Mouse (Mus musculus) embryonic facial prominence, embryonic 13.5 days (tissue): ENCODE measurements at regions not wholly inside any gene's neighbourhood (a gene's known extent, or its start where the extent isn't known, plus 50 kb on each side); places are given as distances from the start of the nearest gene placed in this dataset.
"Not testable (repeated sequence)": the region's sequence is repeated elsewhere in the genome, so short reads cannot be mapped to it uniquely, and the experiment has no call there.

Source experiments
- ATAC-seq: fragments of 200-750 bp; cut with Nextera tagmentation; 2 replicates; pipeline ENCODE4 v1.8.0; 2017; ENCODE audit warnings: low read depth; ENCODE audit not compliant: insufficient number of reproducible peaks, insufficient read depth, low FRiP score, low TSS enrichment
- H3K27ac ChIP-seq: fragments of 300-500 bp; sonication (generic); 2 replicates; pipeline ENCODE4 v1.5.1; 2015; ENCODE audit warnings: moderate library complexity, mild to moderate bottlenecking, inconsistent platforms
- H3K27me3 ChIP-seq: fragments of 300-500 bp; sonication (generic); 2 replicates; pipeline ENCODE4 v1.6.1; 2015; ENCODE audit warnings: mild to moderate bottlenecking, inconsistent platforms
- H3K36me3 ChIP-seq: fragments of 300-500 bp; sonication (generic); 2 replicates; pipeline ENCODE4 v1.6.1; 2015; ENCODE audit warnings: mild to moderate bottlenecking, inconsistent platforms
- H3K4me1 ChIP-seq: fragments of 300-500 bp; sonication (generic); 2 replicates; pipeline ENCODE4 v1.6.1; 2015; ENCODE audit warnings: inconsistent platforms
- H3K4me2 ChIP-seq: fragments of 300-500 bp; sonication (generic); 2 replicates; pipeline ENCODE4 v1.6.1; 2015; ENCODE audit warnings: moderate library complexity, mild to moderate bottlenecking, inconsistent platforms
- H3K4me3 ChIP-seq: fragments of 300-500 bp; sonication (generic); 2 replicates; pipeline ENCODE4 v1.5.1; 2015; ENCODE audit warnings: mild to moderate bottlenecking, inconsistent platforms
- H3K9ac ChIP-seq: fragments of 300-500 bp; sonication (generic); 2 replicates; pipeline ENCODE4 v1.6.1; 2015; ENCODE audit warnings: mild to moderate bottlenecking, inconsistent platforms
- H3K9me3 ChIP-seq: fragments of 300-500 bp; sonication (generic); 2 replicates; pipeline ENCODE4 v1.6.1; 2016; ENCODE audit warnings: inconsistent platforms
- WGBS: fragments of 180-500 bp; shearing (Covaris S2); methylation state at CpG from one replicate; pipeline ENCODE4 v1.1.7; 2015; ENCODE audit warnings: mixed read lengths; 5-methylcytosine and 5-hydroxymethylcytosine counted together

- Histone ChIP-seq H3K36me3 (no peaks in the 10 kb centered on the region), H3K27me3 (no peaks in the 10 kb centered on the region), H3K4me3 (no peak overlapping the region), H3K4me2 (no peak overlapping the region), H3K4me1 (no peaks in the 10 kb centered on the region), H3K9me3 (no peaks in the 10 kb centered on the region), H3K27ac (no peak overlapping the region), H3K9ac (no peak overlapping the region)
- ATAC-seq, result no peak
- WGBS, result 29% methylated on average over 3 of the region's 3 CpGs
These were observed 251.9 kb upstream of the 1700008P02Rik start for GRCm38 (mm10) chr3:6872170-6872569.

GRCm38 (mm10) chr3:6871752-6872151 is 251.5 kb upstream of the 1700008P02Rik start:
- no peak overlapping the region for H3K4me3 ChIP-seq
- H3K9me3 ChIP-seq, result no peaks in the 10 kb centered on the region
- H3K4me1 ChIP-seq, result no peaks in the 10 kb centered on the region
- no peak overlapping the region for H3K9ac ChIP-seq
- no peaks in the 10 kb centered on the region for H3K27me3 ChIP-seq
- no peak overlapping the region for H3K27ac ChIP-seq
- ATAC-seq, result no peak
- no peak overlapping the region for H3K4me2 ChIP-seq
- no peaks in the 10 kb centered on the region for H3K36me3 ChIP-seq
- 31% methylated on average over 2 of the region's 2 CpGs for WGBS

- Histone ChIP-seq H3K9ac (no peak overlapping the region), H3K27ac (no peak overlapping the region), H3K4me2 (no peak overlapping the region), H3K27me3 (no peaks in the 10 kb centered on the region), H3K4me1 (no peaks in the 10 kb centered on the region), H3K4me3 (no peak overlapping the region), H3K36me3 (no peaks in the 10 kb centered on the region), H3K9me3 (no peaks in the 10 kb centered on the region)
- ATAC-seq, result no peak
These were observed 245.9 kb upstream of the 1700008P02Rik start for GRCm38 (mm10) chr3:6866148-6866483.

GRCm38 (mm10) chr3:6865462-6866147 is 245.4 kb upstream of the 1700008P02Rik start:
- Histone ChIP-seq H3K4me3 (no peak overlapping the region), H3K27ac (no peak overlapping the region), H3K4me2 (no peak overlapping the region), H3K27me3 (no peaks in the 10 kb centered on the region), H3K9ac (no peak overlapping the region), H3K4me1 (no peaks in the 10 kb centered on the region), H3K36me3 (no peaks in the 10 kb centered on the region), H3K9me3 (no peaks in the 10 kb centered on the region)
- 69% methylated on average over 3 of the region's 3 CpGs for WGBS
- no peak for ATAC-seq

- H3K36me3 ChIP-seq, result no peaks in the 10 kb centered on the region
- no peak overlapping the region for H3K27ac ChIP-seq
- H3K4me2 ChIP-seq, result no peak overlapping the region
- 83% methylated on average over 2 of the region's 2 CpGs for WGBS
- no peak overlapping the region for H3K4me3 ChIP-seq
- ATAC-seq, result no peak
- H3K9ac ChIP-seq, result no peak overlapping the region
- H3K4me1 ChIP-seq, result no peaks in the 10 kb centered on the region
- no peaks in the 10 kb centered on the region for H3K9me3 ChIP-seq
- H3K27me3 ChIP-seq, result no peaks in the 10 kb centered on the region
These were observed 239.6 kb upstream of the 1700008P02Rik start for GRCm38 (mm10) chr3:6859866-6860180.

GRCm38 (mm10) chr3:6858982-6859865 is 239.0 kb upstream of the 1700008P02Rik start:
- WGBS, result 54% methylated on average over 4 of the region's 4 CpGs
- no peak overlapping the region for H3K27ac ChIP-seq
- ATAC-seq, result no peak
- no peak overlapping the region for H3K4me2 ChIP-seq
- no peaks in the 10 kb centered on the region for H3K27me3 ChIP-seq
- H3K4me3 ChIP-seq, result no peak overlapping the region
- H3K9ac ChIP-seq, result no peak overlapping the region
- no peaks in the 10 kb centered on the region for H3K9me3 ChIP-seq
- no peaks in the 10 kb centered on the region for H3K36me3 ChIP-seq
- H3K4me1 ChIP-seq, result no peaks in the 10 kb centered on the region

GRCm38 (mm10) chr3:6819332-6819731 is 199.1 kb upstream of the 1700008P02Rik start:
- H3K27me3 ChIP-seq, result no peaks in the 10 kb centered on the region
- no peak for ATAC-seq
- H3K9me3 ChIP-seq, result no peaks in the 10 kb centered on the region
- 0 out of 2 replicates have a peak overlapping the region, but pooled peaks have one; percentile 5 for H3K4me2 ChIP-seq
- no peaks in the 10 kb centered on the region for H3K4me1 ChIP-seq
- H3K4me3 ChIP-seq, result no peak overlapping the region
- WGBS, result 46% methylated on average over 7 of the region's 7 CpGs
- H3K9ac ChIP-seq, result no peak overlapping the region
- no peak overlapping the region for H3K27ac ChIP-seq
- no peaks in the 10 kb centered on the region for H3K36me3 ChIP-seq

- Histone ChIP-seq H3K4me3 (no peak overlapping the region), H3K9me3 (no peaks in the 10 kb centered on the region), H3K4me1 (no peaks in the 10 kb centered on the region), H3K9ac (no peak overlapping the region), H3K4me2 (no peak overlapping the region), H3K36me3 (no peaks in the 10 kb centered on the region), H3K27ac (no peak overlapping the region), H3K27me3 (no peaks in the 10 kb centered on the region)
- 15% methylated on average over 2 of the region's 2 CpGs for WGBS
- no peak for ATAC-seq
These were observed 192.1 kb upstream of the 1700008P02Rik start for GRCm38 (mm10) chr3:6812346-6812745.

- ATAC-seq, result no peak
- Histone ChIP-seq H3K36me3 (no peaks in the 10 kb centered on the region), H3K4me3 (no peak overlapping the region), H3K9ac (no peak overlapping the region), H3K4me1 (no peaks in the 10 kb centered on the region), H3K9me3 (no peaks in the 10 kb centered on the region), H3K27me3 (no peaks in the 10 kb centered on the region), H3K27ac (no peak overlapping the region), H3K4me2 (no peak overlapping the region)
- 40% methylated on average over 2 of the region's 2 CpGs for WGBS
These were observed 189.2 kb upstream of the 1700008P02Rik start for GRCm38 (mm10) chr3:6809381-6809950.

GRCm38 (mm10) chr3:6800092-6800716 is 180.0 kb upstream of the 1700008P02Rik start:
- H3K27me3 ChIP-seq, H3K4me1 ChIP-seq, H3K9me3 ChIP-seq, H3K4me2 ChIP-seq, H3K9ac ChIP-seq, ATAC-seq, H3K4me3 ChIP-seq, H3K27ac ChIP-seq, H3K36me3 ChIP-seq: not testable (repeated sequence)
- 95% methylated on average over 35 of the region's 37 CpGs for WGBS

GRCm38 (mm10) chr3:6768506-6768905 is 148.3 kb upstream of the 1700008P02Rik start:
- Histone ChIP-seq H3K4me3 (no peak overlapping the region), H3K27me3 (no peaks in the 10 kb centered on the region), H3K9me3 (no peaks in the 10 kb centered on the region), H3K4me2 (no peak overlapping the region), H3K27ac (no peak overlapping the region), H3K9ac (no peak overlapping the region), H3K36me3 (no peaks in the 10 kb centered on the region), H3K4me1 (no peaks in the 10 kb centered on the region)
- WGBS, result 84% methylated on average over 2 of the region's 2 CpGs
- ATAC-seq, result no peak

GRCm38 (mm10) chr3:6768085-6768484 is 147.8 kb upstream of the 1700008P02Rik start:
- not testable (repeated sequence) for H3K4me3 ChIP-seq, H3K9ac ChIP-seq, H3K27ac ChIP-seq, H3K4me1 ChIP-seq, H3K27me3 ChIP-seq, H3K4me2 ChIP-seq, H3K9me3 ChIP-seq, H3K36me3 ChIP-seq, ATAC-seq
